Mouse (Mus musculus): ENCODE results near the gene Bricd5. TPM values are rescaled to one million over a fixed set of nuclear protein-coding genes. Genes with fewer than 3 reads are reported as not detected.

Gene Bricd5
- total and polyA plus RNA-seq, 2 experiments from 2014 or later: not detected

- peak overlapping the region; percentile 62 for H3K4me2 ChIP-seq (ENCODE audit: low read depth, low read length)
- H3K36me3 ChIP-seq (replicated peaks; ENCODE audit: control insufficient read depth, insufficient read depth, low read length): peaks cover 27% of the 10 kb centered on the region
- H3K9me3 ChIP-seq (replicated peaks; ENCODE audit: control insufficient read depth, low read length): no peaks in the 10 kb centered on the region
- WGBS: 2% methylated on average over 8 of the region's 8 CpGs
- peak overlapping the region; percentile 63 for H3K4me3 ChIP-seq (ENCODE audit: low read depth, low read length)
- no peaks in the 10 kb centered on the region for H3K27me3 ChIP-seq (ENCODE audit: control insufficient read depth, insufficient read depth, low read length)
- peak overlapping the region; percentile 84 for H3K9ac ChIP-seq (replicated peaks; ENCODE audit: low read depth, low read length)
- peaks cover 12% of the 10 kb centered on the region for H3K4me1 ChIP-seq (ENCODE audit: control insufficient read depth, insufficient read depth)
- TF ChIP-seq EP300 (IDR thresholded peaks at IDR 0.05; ENCODE audit: low read depth) (no peak), CTCF (IDR thresholded peaks at IDR 0.05; ENCODE audit: low read depth) (no peak)
- DNase-seq (ENCODE audit: low spot score) (peak; percentile 48), ATAC-seq (ENCODE audit: insufficient read depth, low read depth) (no peak)
- peak overlapping the region; percentile 96 for H3K27ac ChIP-seq (ENCODE audit: low read depth)
Observed at GRCm38 (mm10) chr17:24427170-24427557, 46.5 kb upstream of the Bricd5 start.

GRCm38 (mm10) chr17:24429201-24429983 is 44.3 kb upstream of the Bricd5 start:
- no peaks in the 10 kb centered on the region for H3K9me3 ChIP-seq (replicated peaks; ENCODE audit: control insufficient read depth, low read length)
- peak overlapping the region; percentile 3; the same call in 1 of the 2 replicates for H3K4me3 ChIP-seq (ENCODE audit: low read depth, low read length)
- peak; percentile 84 for DNase-seq (ENCODE audit: low spot score)
- H3K4me1 ChIP-seq (ENCODE audit: control insufficient read depth, insufficient read depth): peaks cover 12% of the 10 kb centered on the region
- peaks cover 18% of the 10 kb centered on the region for H3K36me3 ChIP-seq (replicated peaks; ENCODE audit: control insufficient read depth, insufficient read depth, low read length)
- no peaks in the 10 kb centered on the region for H3K27me3 ChIP-seq (ENCODE audit: control insufficient read depth, insufficient read depth, low read length)
- peak; percentile 67 for ATAC-seq (ENCODE audit: insufficient read depth, low read depth)
- H3K4me2 ChIP-seq (ENCODE audit: low read depth, low read length): peak overlapping the region; percentile 36
- peak overlapping the region; percentile 92 for H3K27ac ChIP-seq (ENCODE audit: low read depth)
- 48% methylated on average over 14 of the region's 14 CpGs for WGBS
- TF ChIP-seq EP300 (IDR thresholded peaks at IDR 0.05; ENCODE audit: low read depth) (peak; percentile 13), CTCF (IDR thresholded peaks at IDR 0.05; ENCODE audit: low read depth) (no peak)
- peak overlapping the region; percentile 35 for H3K9ac ChIP-seq (replicated peaks; ENCODE audit: low read depth, low read length)

DNA sequence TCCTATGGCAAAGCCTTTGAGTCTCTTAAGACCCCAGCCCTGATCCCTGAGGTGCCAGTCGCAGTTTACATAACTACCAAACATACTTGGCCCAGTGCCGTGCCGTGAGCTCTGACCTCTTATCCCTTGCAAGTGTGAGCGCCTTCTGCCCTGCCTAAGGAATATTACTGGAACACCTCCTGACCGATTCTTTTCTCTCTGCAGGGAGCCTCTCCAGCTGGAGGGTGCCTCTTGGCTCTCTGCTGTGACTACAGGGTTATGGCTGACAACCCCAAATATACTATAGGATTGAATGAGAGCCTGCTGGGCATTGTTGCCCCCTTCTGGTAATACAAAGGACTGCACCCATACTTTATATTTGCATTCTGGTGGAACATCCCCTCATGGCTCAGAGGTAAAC is 36.7 kb upstream of the Bricd5 start:
- peak; percentile 76 for TF ChIP-seq CTCF (IDR thresholded peaks at IDR 0.05; ENCODE audit: low read depth)
- no peak for TF ChIP-seq EP300 (IDR thresholded peaks at IDR 0.05; ENCODE audit: low read depth)
- no peaks in the 10 kb centered on the region for H3K9me3 ChIP-seq (replicated peaks; ENCODE audit: control insufficient read depth, low read length)
- DNase-seq (ENCODE audit: low spot score) (no peak), ATAC-seq (ENCODE audit: insufficient read depth, low read depth) (peak; percentile 33; the same call in 1 of the 2 replicates)
- no peak overlapping the region for H3K9ac ChIP-seq (replicated peaks; ENCODE audit: low read depth, low read length)
- H3K27ac ChIP-seq (ENCODE audit: low read depth): no peak overlapping the region
- WGBS: 79% methylated on average over 5 of the region's 5 CpGs
- H3K4me1 ChIP-seq (ENCODE audit: control insufficient read depth, insufficient read depth): no peaks in the 10 kb centered on the region
- peaks cover 84% of the 10 kb centered on the region for H3K36me3 ChIP-seq (replicated peaks; ENCODE audit: control insufficient read depth, insufficient read depth, low read length)
- H3K27me3 ChIP-seq (ENCODE audit: control insufficient read depth, insufficient read depth, low read length): no peaks in the 10 kb centered on the region
- no peak overlapping the region for H3K4me3 ChIP-seq (ENCODE audit: low read depth, low read length)
- H3K4me2 ChIP-seq (ENCODE audit: low read depth, low read length): no peak overlapping the region

DNA sequence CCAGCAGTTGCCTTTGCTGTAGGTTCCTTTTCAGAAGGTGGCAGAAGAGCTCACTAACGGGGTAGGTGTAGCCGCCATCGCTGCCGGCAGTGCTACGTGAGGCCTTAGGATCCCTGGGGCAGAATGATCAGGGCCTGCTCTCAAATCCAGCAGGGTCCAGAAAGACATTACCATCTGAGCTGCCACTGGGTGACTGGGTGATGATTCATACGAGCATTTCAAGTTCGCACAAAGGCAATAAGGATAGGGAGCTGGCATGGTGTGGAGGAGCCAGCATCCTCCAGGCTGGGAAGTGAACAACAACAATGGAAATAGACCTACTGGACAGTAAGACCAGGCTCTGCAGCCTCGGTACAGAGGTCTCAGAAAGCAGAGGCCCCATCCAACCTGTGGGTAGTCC is 33.3 kb upstream of the Bricd5 start:
- no peak overlapping the region for H3K4me3 ChIP-seq (ENCODE audit: low read depth, low read length)
- H3K36me3 ChIP-seq (replicated peaks; ENCODE audit: control insufficient read depth, insufficient read depth, low read length): peaks cover 88% of the 10 kb centered on the region
- TF ChIP-seq EP300 (IDR thresholded peaks at IDR 0.05; ENCODE audit: low read depth) (no peak), CTCF (IDR thresholded peaks at IDR 0.05; ENCODE audit: low read depth) (no peak)
- no peak for ATAC-seq (ENCODE audit: insufficient read depth, low read depth)
- H3K27ac ChIP-seq (ENCODE audit: low read depth): no peak overlapping the region
- H3K4me1 ChIP-seq (ENCODE audit: control insufficient read depth, insufficient read depth): no peaks in the 10 kb centered on the region
- DNase-seq (ENCODE audit: low spot score): no peak
- H3K9ac ChIP-seq (replicated peaks; ENCODE audit: low read depth, low read length): no peak overlapping the region
- 85% methylated on average over 8 of the region's 8 CpGs for WGBS
- H3K4me2 ChIP-seq (ENCODE audit: low read depth, low read length): no peak overlapping the region
- no peaks in the 10 kb centered on the region for H3K9me3 ChIP-seq (replicated peaks; ENCODE audit: control insufficient read depth, low read length)
- no peaks in the 10 kb centered on the region for H3K27me3 ChIP-seq (ENCODE audit: control insufficient read depth, insufficient read depth, low read length)

DNA sequence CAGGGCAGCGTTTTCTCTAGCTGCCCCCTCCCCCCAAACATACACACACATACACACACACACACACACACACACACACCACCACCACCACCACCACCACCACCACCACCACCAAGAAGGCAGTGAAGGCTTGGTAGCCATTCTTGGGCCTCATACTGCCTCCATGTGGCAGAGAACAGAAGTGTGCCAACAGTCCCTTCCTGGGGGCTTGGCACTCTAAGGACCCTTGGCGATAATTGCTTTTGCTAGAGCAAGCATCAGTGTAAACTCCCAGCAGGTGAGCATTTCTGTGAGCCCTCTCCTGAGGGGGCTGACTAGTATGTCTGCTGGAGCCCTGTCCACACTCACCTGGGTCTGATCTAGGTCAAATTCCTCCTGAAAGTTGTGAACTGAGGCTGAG is 32.5 kb upstream of the Bricd5 start:
- H3K9ac ChIP-seq (replicated peaks; ENCODE audit: low read depth, low read length): no peak overlapping the region
- no peak for DNase-seq (ENCODE audit: low spot score)
- WGBS: 51% methylated on average over 2 of the region's 2 CpGs
- H3K4me1 ChIP-seq (ENCODE audit: control insufficient read depth, insufficient read depth): no peaks in the 10 kb centered on the region
- no peak overlapping the region for H3K27ac ChIP-seq (ENCODE audit: low read depth)
- H3K9me3 ChIP-seq (replicated peaks; ENCODE audit: control insufficient read depth, low read length): no peaks in the 10 kb centered on the region
- no peak for ATAC-seq (ENCODE audit: insufficient read depth, low read depth)
- no peak overlapping the region for H3K4me2 ChIP-seq (ENCODE audit: low read depth, low read length)
- H3K27me3 ChIP-seq (ENCODE audit: control insufficient read depth, insufficient read depth, low read length): no peaks in the 10 kb centered on the region
- TF ChIP-seq CTCF (IDR thresholded peaks at IDR 0.05; ENCODE audit: low read depth): peak; percentile 41
- TF ChIP-seq EP300 (IDR thresholded peaks at IDR 0.05; ENCODE audit: low read depth): no peak
- H3K4me3 ChIP-seq (ENCODE audit: low read depth, low read length): no peak overlapping the region
- peaks cover 88% of the 10 kb centered on the region for H3K36me3 ChIP-seq (replicated peaks; ENCODE audit: control insufficient read depth, insufficient read depth, low read length)
